Mouse (Mus musculus) C2C12 (cell line): ENCODE measurements at regions not wholly inside any gene's neighbourhood (a gene's known extent, or its start where the extent isn't known, plus 50 kb on each side); places are given as distances from the start of the nearest gene placed in this dataset.
"Not testable (repeated sequence)": the region's sequence is repeated elsewhere in the genome, so short reads cannot be mapped to it uniquely, and the experiment has no call there.

Experiments used
- H3K27me3 ChIP-seq: one replicate; pipeline ENCODE4 v1.6.1; 2011; ENCODE audit not compliant: control insufficient read depth, insufficient read depth, insufficient read length
- H3K36me3 ChIP-seq: one replicate; pipeline ENCODE4 v1.6.1; 2011; ENCODE audit not compliant: control insufficient read depth, insufficient read depth
- H3K4me3 ChIP-seq: one replicate; pipeline ENCODE4 v1.5.1; 2011; ENCODE audit warnings: mild to moderate bottlenecking, control low read depth; ENCODE audit not compliant: poor library complexity, insufficient read depth, severe bottlenecking
- H3K79me2 ChIP-seq: one replicate; pipeline ENCODE4 v1.6.1; 2011; ENCODE audit not compliant: control insufficient read depth, insufficient read depth
- H3K79me3 ChIP-seq: one replicate; pipeline ENCODE4 v1.6.1; 2011; ENCODE audit warnings: low read depth, control low read depth
- H3ac ChIP-seq: one replicate; pipeline ENCODE3; 2011; ENCODE audit warnings: low read depth; ENCODE audit not compliant: control insufficient read depth, insufficient read length
- CEBPB ChIP-seq: IDR thresholded peaks from one replicate; pipeline ENCODE4 v1.6.1; 2011; ENCODE audit warnings: low read depth, mild to moderate bottlenecking, control low read depth, moderate library complexity
- CTCF ChIP-seq: IDR thresholded peaks from one replicate; pipeline ENCODE4 v1.5.1; 2011; ENCODE audit not compliant: control insufficient read depth, insufficient read depth, insufficient read length
- FOSL1 ChIP-seq: IDR thresholded peaks from one replicate; pipeline ENCODE4 v1.8.0; 2011; ENCODE audit warnings: mild to moderate bottlenecking, low read length; ENCODE audit not compliant: poor library complexity, insufficient read depth, severe bottlenecking
- MAX ChIP-seq: IDR thresholded peaks from one replicate; pipeline ENCODE4 v1.6.1; 2011; ENCODE audit warnings: mild to moderate bottlenecking, control low read depth
- MYOD1 ChIP-seq: IDR thresholded peaks from one replicate; pipeline ENCODE4 v1.6.1; 2011; ENCODE audit warnings: low read depth; ENCODE audit not compliant: control insufficient read depth, insufficient read length
- MYOG ChIP-seq: IDR thresholded peaks from one replicate; pipeline ENCODE4 v1.6.1; 2011; ENCODE audit not compliant: control insufficient read depth, insufficient read length; ENCODE audit errors: extremely low read depth
- USF1 ChIP-seq: IDR thresholded peaks from one replicate; pipeline ENCODE4 v1.6.1; 2011; ENCODE audit warnings: low read depth, mild to moderate bottlenecking, control low read depth, moderate library complexity

GRCm38 (mm10) chr11:45389243-45390146 lies 462.4 kb upstream of the Clint1 start:
- Histone ChIP-seq H3ac (no peak overlapping the region), H3K36me3 (no peaks in the 10 kb centered on the region), H3K79me3 (no peaks in the 10 kb centered on the region), H3K4me3 (no peak overlapping the region), H3K27me3 (no peaks in the 10 kb centered on the region), H3K79me2 (no peaks in the 10 kb centered on the region)
- TF ChIP-seq CEBPB (no peak), CTCF (no peak), USF1 (no peak), MYOG (no peak), MAX (no peak), MYOD1 (no peak), FOSL1 (no peak)

- no peak for TF ChIP-seq MYOD1
- TF ChIP-seq FOSL1, result no peak
- no peak for TF ChIP-seq MAX
- no peak for TF ChIP-seq USF1
- TF ChIP-seq MYOG, result no peak
- Histone ChIP-seq H3ac (no peak overlapping the region), H3K79me3 (no peaks in the 10 kb centered on the region), H3K4me3 (no peak overlapping the region), H3K36me3 (no peaks in the 10 kb centered on the region), H3K27me3 (no peaks in the 10 kb centered on the region), H3K79me2 (no peaks in the 10 kb centered on the region)
These were observed 455.8 kb upstream of the Clint1 start for GRCm38 (mm10) chr11:45396009-45396408.

GRCm38 (mm10) chr11:45398188-45398587 lies 453.7 kb upstream of the Clint1 start:
- TF ChIP-seq MYOG (no peak), MAX (no peak), CEBPB (no peak), CTCF (no peak), MYOD1 (no peak)
- H3K79me3 ChIP-seq, result no peaks in the 10 kb centered on the region
- no peaks in the 10 kb centered on the region for H3K27me3 ChIP-seq
- H3K79me2 ChIP-seq, result no peaks in the 10 kb centered on the region
- no peak overlapping the region for H3K4me3 ChIP-seq
- no peaks in the 10 kb centered on the region for H3K36me3 ChIP-seq
- H3ac ChIP-seq, result no peak overlapping the region

- Histone ChIP-seq H3K36me3 (no peaks in the 10 kb centered on the region), H3ac (no peak overlapping the region), H3K79me2 (no peaks in the 10 kb centered on the region), H3K27me3 (no peaks in the 10 kb centered on the region), H3K4me3 (no peak overlapping the region), H3K79me3 (no peaks in the 10 kb centered on the region)
- no peak for TF ChIP-seq CEBPB
- no peak for TF ChIP-seq MYOD1
- TF ChIP-seq MAX, result no peak
- TF ChIP-seq CTCF, result no peak
- TF ChIP-seq USF1, result no peak
- TF ChIP-seq MYOG, result no peak
- TF ChIP-seq FOSL1, result no peak
These were observed 447.3 kb upstream of the Clint1 start for GRCm38 (mm10) chr11:45404377-45405029.

GRCm38 (mm10) chr11:45424066-45424465 lies 427.8 kb upstream of the Clint1 start:
- not testable (repeated sequence) for H3K36me3 ChIP-seq, H3ac ChIP-seq, H3K4me3 ChIP-seq, H3K27me3 ChIP-seq, H3K79me2 ChIP-seq, H3K79me3 ChIP-seq
